Mouse (Mus musculus) midbrain, embryonic 14.5 days (tissue): ENCODE data around the gene Smc4. TPM values are rescaled to one million over a fixed set of nuclear protein-coding genes. Genes with fewer than 3 reads are reported as not detected.

ENCODE experiments used
- ATAC-seq: fragments of 200-750 bp; cut with Nextera tagmentation; 2 replicates; pipeline ENCODE4 v1.8.0; 2017; ENCODE audit warnings: moderate number of reproducible peaks, moderate library complexity; ENCODE audit not compliant: low FRiP score, low TSS enrichment
- DNase-seq: peaks from one replicate; pipeline ENCODE4 v3.0.0-alpha.2; 2015
- H3K27ac ChIP-seq: fragments of 300-500 bp; sonication (generic); replicated peaks from 2 replicates; pipeline ENCODE4 v1.5.1; 2014; ENCODE audit warnings: mild to moderate bottlenecking, low read depth, low read length, moderate library complexity
- H3K27me3 ChIP-seq: fragments of 300-500 bp; sonication (generic); 2 replicates; pipeline ENCODE4 v1.6.1; 2014; ENCODE audit warnings: low read length, control low read depth, mixed read lengths; ENCODE audit not compliant: control insufficient read depth, insufficient read depth
- H3K36me3 ChIP-seq: fragments of 300-500 bp; sonication (generic); 2 replicates; pipeline ENCODE4 v1.6.1; 2014; ENCODE audit warnings: low read length, control low read depth; ENCODE audit not compliant: control insufficient read depth, insufficient read depth
- H3K4me1 ChIP-seq: fragments of 300-500 bp; sonication (generic); 2 replicates; pipeline ENCODE4 v1.6.1; 2014; ENCODE audit warnings: mild to moderate bottlenecking, antibody characterized with exemption, low read length, control low read depth; ENCODE audit not compliant: control insufficient read depth, insufficient read depth
- H3K4me2 ChIP-seq: fragments of 300-500 bp; sonication (generic); 2 replicates; pipeline ENCODE4 v1.6.1; 2014; ENCODE audit warnings: mild to moderate bottlenecking, low read length, moderate library complexity
- H3K4me3 ChIP-seq: fragments of 300-500 bp; sonication (generic); replicated peaks from 2 replicates; pipeline ENCODE4 v1.5.1; 2014; ENCODE audit warnings: low read depth, low read length
- H3K9ac ChIP-seq: fragments of 300-500 bp; sonication (generic); replicated peaks from 2 replicates; pipeline ENCODE4 v1.6.1; 2014; ENCODE audit warnings: mild to moderate bottlenecking, low read length, moderate library complexity
- H3K9me3 ChIP-seq: fragments of 300-500 bp; sonication (generic); 2 replicates; pipeline ENCODE4 v1.6.1; 2016; ENCODE audit warnings: low read length, control low read depth, mixed read lengths; ENCODE audit not compliant: control insufficient read depth
- whole genome bisulfite sequencing: fragments of 180-500 bp; shearing (Covaris S2); extraction: QIAGEN DNeasy Blood & Tissue Kit; methylation state at CpG from one replicate; pipeline ENCODE4 v1.1.7; 2014; 5-methylcytosine and 5-hydroxymethylcytosine counted together
- polyA plus RNA-seq: library from polyadenylated mRNA; unstranded; fragments of >200 nt; fragmentation: Nextera tagmentation; extraction: Ambion mirVana; gene quantifications from 2 replicates; pipeline ENCODE4 v1.2.1, GENCODE M21; 2014

Smc4 gene
- 32.9 and 47.8 TPM in 2 replicates for polyA plus RNA-seq

DNA sequence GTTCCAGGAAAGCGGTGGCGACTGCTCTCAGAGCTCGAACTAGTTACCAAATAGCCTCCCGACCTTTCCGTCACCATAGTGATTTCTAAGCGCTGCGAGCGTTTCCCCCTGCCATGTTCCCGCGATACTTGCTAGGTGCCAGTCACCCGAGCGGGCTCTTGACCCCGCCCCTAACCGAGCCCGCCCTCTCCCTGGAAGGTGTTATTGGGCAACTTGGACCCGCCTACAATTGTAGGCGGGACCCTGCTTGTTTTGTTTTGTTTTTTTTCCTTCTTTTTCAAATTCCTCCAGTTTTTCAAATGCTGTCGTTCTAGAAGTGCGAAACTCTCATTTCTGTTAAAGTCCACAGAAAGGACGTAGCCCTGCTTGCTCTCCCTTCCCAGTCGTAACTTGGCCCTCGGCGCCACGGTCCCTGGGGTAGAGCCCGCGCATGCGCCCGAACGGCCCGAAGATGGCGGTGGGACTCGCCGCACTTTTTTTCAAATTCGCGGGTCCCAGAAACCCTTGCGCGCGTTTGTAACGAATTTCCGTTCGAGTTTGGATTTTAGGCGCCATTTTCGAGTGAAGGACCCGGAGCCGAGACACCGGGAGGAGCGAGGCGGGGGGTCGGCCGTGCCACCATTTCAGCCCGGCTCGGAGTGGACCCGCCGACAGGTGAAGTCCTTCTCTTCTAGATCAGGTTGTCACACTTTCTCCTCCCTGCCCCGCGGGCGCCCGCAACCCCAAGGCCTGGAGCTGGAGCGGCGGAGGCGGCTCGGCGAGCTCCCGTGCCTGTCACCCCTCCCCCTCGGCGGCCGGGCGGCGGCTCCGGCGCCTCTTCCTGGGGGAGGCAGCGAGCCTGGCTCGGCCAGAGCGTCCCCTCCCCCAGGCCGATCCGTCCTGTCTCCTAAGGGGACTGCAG is at the start of gene Smc4, which contains the start of gene Ift80:
Gene Smc4 (plus strand): TSS at position 302 of the 901 bp plus-strand sequence.
Gene Ift80 (minus strand): TSS at position 134 of the 901 bp plus-strand sequence.
- Histone ChIP-seq H3K4me3 (peak within 1 kb of the TSS; percentile 96), H3K27ac (peak within 1 kb of the TSS; percentile 71), H3K4me2 (peak within 1 kb of the TSS; percentile 94), H3K36me3 (no peaks in the 10 kb centered on the region), H3K9me3 (no peaks in the 10 kb centered on the region), H3K9ac (peak within 1 kb of the TSS; percentile 65), H3K27me3 (no peaks in the 10 kb centered on the region), H3K4me1 (0 out of 2 replicates have a peak, but pooled peaks cover 5% of the 10 kb centered on the region)
- under 1% methylated on average over 76 of the region's 76 CpGs for WGBS
- ATAC-seq (peak; percentile 97), DNase-seq (peak; percentile 99)

DNA sequence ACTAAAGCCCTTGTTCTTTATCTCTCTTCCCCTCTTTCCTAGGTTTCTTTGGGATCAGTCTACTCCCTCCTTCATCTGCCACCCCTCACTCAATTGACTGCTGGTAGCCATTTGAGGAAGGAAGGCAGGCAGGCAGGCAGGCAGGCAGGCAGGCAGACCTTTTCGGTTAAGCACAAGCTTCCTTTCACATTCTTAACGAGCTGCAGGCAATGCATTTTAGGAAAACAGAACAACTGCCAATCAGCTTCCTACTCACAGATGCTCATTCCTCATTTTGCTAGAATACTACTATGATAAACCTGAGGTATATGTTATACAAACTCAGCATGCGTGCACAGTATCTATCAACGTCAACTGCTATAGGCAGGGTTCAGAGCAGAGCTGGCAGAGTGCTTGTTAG is 48.1 kb upstream of the Smc4 start:
- Histone ChIP-seq H3K36me3 (peaks cover 3% of the 10 kb centered on the region; the same call in 1 of the 2 replicates), H3K4me2 (no peak overlapping the region), H3K27ac (no peak overlapping the region), H3K4me3 (no peak overlapping the region), H3K4me1 (no peaks in the 10 kb centered on the region), H3K9me3 (no peaks in the 10 kb centered on the region), H3K9ac (no peak overlapping the region), H3K27me3 (no peaks in the 10 kb centered on the region)
- ATAC-seq (no peak), DNase-seq (no peak)
- 75% methylated on average over 4 of the region's 4 CpGs for WGBS

DNA sequence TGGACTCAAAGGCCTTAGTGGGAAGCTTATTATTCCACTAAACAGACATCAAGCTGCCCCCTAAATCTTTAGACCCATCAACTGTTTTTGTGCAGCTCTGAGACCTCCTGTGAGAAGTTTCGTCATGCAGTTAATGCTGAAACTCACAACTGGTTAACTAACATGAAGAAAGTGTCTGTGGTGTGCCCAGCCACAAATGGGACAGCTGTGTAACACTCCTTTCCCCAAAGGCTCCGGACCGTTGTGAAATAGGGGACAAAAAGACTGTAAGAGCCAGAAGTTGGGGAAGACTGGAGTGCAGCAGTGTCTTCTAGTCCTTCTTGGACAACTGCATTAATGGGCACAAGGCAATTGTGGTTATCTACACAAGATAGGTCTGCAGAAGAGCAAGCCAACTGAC is 47.1 kb upstream of the Smc4 start:
- Histone ChIP-seq H3K36me3 (peaks cover 8% of the 10 kb centered on the region; the same call in 1 of the 2 replicates), H3K27ac (no peak overlapping the region), H3K9me3 (no peaks in the 10 kb centered on the region), H3K9ac (no peak overlapping the region), H3K27me3 (no peaks in the 10 kb centered on the region), H3K4me2 (no peak overlapping the region), H3K4me3 (no peak overlapping the region), H3K4me1 (no peaks in the 10 kb centered on the region)
- ATAC-seq (no peak), DNase-seq (no peak)
- WGBS, result 94% methylated on average over 3 of the region's 3 CpGs

DNA sequence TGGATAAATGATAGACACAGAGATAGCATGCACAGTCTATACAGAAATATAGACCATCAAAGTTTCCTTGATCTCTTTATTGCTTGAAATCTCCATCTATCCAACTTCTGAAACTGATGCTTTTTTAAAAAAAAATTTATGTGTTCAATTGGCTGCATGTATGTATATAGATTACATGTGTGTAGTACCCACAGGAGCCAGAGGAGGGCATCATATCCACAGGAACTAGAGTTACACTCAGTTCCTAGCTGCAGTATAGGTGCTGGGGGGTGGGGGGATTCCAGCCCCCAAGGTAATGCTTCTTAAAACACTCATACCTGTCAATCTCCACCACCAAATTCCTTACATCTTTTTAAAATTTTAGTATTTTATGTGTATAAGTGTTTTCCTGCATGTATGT is 39.9 kb upstream of the Smc4 start:
- Histone ChIP-seq H3K27me3 (no peaks in the 10 kb centered on the region), H3K9me3 (peaks cover 3% of the 10 kb centered on the region; the same call in 1 of the 2 replicates), H3K36me3 (peaks cover 27% of the 10 kb centered on the region), H3K27ac (no peak overlapping the region), H3K4me1 (no peaks in the 10 kb centered on the region), H3K4me3 (no peak overlapping the region), H3K4me2 (no peak overlapping the region), H3K9ac (no peak overlapping the region)
- no peak for DNase-seq
- no peak for ATAC-seq

DNA sequence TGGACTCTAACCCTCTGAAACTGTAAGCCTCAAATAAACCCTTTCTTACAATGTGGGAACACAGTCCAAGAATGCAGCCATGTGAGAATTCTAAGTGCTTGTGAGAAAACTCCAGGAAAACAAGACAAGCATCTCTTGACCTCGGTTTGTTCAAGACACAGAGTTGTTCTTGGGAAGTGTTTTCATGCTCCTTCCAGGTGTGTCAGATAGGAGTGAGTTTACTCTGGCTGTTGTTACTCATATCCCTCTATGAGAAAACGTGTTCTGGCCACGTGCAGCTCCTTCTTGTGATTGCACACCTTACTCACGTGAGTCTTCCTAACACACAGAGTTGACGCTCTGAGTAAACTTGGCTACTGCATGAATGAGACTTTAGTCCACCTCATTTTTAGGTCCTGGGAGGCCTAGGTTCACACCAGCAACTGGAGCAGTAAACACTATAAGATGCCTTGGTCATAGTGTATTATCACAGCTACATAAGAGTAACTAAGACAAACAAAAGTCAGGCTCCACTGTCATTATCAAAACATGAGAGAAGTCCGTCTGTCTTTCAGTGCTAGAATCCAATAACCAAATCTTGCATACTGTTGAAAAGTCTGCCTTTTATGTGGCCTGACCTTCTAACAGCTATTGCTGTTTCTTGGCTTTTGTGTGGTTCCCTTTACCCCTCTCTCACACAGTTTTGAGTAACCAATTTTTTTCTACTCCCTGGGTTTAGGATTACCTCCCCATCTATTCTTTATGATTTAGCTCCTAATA is 37.8 kb upstream of the Smc4 start:
- peaks cover 23% of the 10 kb centered on the region for H3K36me3 ChIP-seq
- no peaks in the 10 kb centered on the region for H3K4me1 ChIP-seq
- DNase-seq, result no peak
- no peak for ATAC-seq
- H3K4me3 ChIP-seq, result no peak overlapping the region
- H3K27me3 ChIP-seq, result no peaks in the 10 kb centered on the region
- no peak overlapping the region for H3K4me2 ChIP-seq
- no peak overlapping the region for H3K9ac ChIP-seq
- H3K9me3 ChIP-seq, result peaks cover 3% of the 10 kb centered on the region; the same call in 1 of the 2 replicates
- WGBS, result 98% methylated on average over 6 of the region's 6 CpGs
- no peak overlapping the region for H3K27ac ChIP-seq

DNA sequence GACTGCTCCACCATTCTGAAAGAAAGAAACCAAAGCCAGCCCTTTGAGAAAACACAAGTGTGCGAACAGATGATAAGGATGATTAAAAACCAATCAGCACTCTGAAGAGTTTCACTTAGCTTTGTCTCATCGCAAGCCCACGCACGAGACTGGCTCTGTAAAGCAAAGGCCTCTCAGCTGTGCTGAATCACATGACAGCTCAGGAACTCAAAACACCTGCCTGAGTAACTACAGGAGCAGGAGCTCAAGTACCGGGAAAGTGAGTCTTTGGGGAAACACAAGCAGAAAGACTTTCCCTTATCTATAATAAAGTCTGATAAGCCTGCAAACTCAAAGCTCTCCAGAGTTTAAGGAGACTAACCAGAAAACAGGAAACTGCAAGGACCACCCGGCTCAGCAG is 37.1 kb upstream of the Smc4 start:
- no peak overlapping the region for H3K4me3 ChIP-seq
- ATAC-seq, result no peak
- no peaks in the 10 kb centered on the region for H3K4me1 ChIP-seq
- WGBS, result 88% methylated on average over 6 of the region's 6 CpGs
- no peak overlapping the region for H3K4me2 ChIP-seq
- peaks cover 20% of the 10 kb centered on the region for H3K36me3 ChIP-seq
- DNase-seq, result no peak
- no peaks in the 10 kb centered on the region for H3K27me3 ChIP-seq
- peaks cover 3% of the 10 kb centered on the region; the same call in 1 of the 2 replicates for H3K9me3 ChIP-seq
- no peak overlapping the region for H3K27ac ChIP-seq
- no peak overlapping the region for H3K9ac ChIP-seq

DNA sequence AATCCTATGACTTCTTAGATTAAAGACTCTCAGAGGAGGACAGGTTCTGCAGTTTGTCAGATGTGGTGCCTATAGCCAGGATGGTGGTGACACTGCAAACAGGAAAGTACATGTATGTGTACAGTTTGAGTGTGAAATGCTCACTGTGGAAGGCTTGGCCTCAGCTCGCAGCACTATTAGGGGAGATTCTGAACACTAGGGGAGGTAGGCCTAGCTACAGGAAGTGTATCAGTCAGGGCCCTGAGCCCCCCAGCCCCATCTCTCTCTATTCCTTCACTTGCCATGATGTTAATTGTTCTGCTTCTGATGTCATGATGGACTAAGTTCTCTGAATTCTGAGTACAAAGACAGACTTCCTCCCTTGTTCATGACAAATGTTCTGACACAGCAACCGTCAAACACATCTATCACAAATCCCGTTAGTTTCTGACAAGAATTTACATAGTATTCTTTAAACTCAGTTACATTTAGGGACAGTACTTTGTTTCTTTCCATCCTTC is 35.4 kb upstream of the Smc4 start:
- ATAC-seq, result no peak
- WGBS, result 95% methylated on average over 3 of the region's 3 CpGs

DNA sequence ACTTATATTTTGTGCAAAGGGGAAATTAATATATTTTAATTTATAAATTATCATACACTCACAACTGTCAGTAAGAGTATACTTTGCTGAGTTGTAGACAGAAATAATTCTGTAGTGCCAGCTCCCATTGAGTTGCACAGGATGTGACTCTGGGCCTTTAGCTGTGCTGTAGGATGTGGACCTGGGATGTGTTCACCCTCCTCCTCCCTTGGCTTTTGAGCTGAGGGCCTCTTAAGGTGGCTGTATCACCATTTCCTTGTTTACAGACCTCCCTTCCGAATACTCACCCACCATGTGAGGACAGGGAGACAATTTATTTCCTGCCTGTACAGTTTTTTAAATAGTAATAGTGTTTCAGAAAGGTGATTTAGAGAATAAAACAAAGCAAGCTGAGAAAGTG is 31.0 kb upstream of the Smc4 start:
- H3K9me3 ChIP-seq, result no peaks in the 10 kb centered on the region
- H3K4me1 ChIP-seq, result no peaks in the 10 kb centered on the region
- H3K4me3 ChIP-seq, result no peak overlapping the region
- H3K9ac ChIP-seq, result no peak overlapping the region
- WGBS, result 88% methylated on average over 1 of the region's 1 CpGs
- no peak for DNase-seq
- no peak for ATAC-seq
- H3K27ac ChIP-seq, result no peak overlapping the region
- no peaks in the 10 kb centered on the region for H3K27me3 ChIP-seq
- no peak overlapping the region for H3K4me2 ChIP-seq
- H3K36me3 ChIP-seq, result no peaks in the 10 kb centered on the region

More for the DNA sequence above, 35.4 kb upstream of the Smc4 start:
- Histone ChIP-seq H3K27ac (no peak overlapping the region), H3K4me1 (no peaks in the 10 kb centered on the region), H3K9me3 (peaks cover 3% of the 10 kb centered on the region; the same call in 1 of the 2 replicates), H3K27me3 (no peaks in the 10 kb centered on the region), H3K9ac (no peak overlapping the region), H3K4me3 (no peak overlapping the region), H3K4me2 (no peak overlapping the region), H3K36me3 (peaks cover 15% of the 10 kb centered on the region)
- no peak for DNase-seq
